Mouse (Mus musculus) cerebellum, postnatal 25 days (tissue): ENCODE measurements around the gene Pdxp.

Source experiments
- DNase-seq, 2 experiments: peaks; one replicate each; pipeline ENCODE4 v3.0.0; 2021; ENCODE audit warnings: mixed read lengths in 2 of 2

Gene Pdxp

DNA sequence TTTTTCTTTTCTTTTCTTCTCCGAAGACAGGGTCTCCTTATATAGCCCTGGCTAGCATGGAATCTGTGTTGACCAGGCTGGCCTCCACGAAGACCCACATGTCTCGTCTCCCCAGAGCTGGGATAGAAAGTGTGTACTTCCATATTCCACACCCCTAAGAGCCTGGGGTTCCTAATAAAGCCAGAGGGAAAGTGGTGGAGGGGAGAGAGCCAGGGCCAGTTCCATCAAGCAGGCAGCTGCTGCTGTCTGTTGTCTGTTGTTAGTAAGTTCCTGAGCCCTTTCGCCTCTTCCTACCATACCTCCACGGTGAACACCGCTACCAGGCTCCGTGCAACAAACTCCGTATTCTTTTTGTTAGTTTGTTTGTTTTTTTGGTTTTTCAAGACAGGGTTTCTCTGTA lies 14.8 kb downstream of the Pdxp start:
- DNase-seq = no peak

- no peak for DNase-seq
Measured at GRCm38 (mm10) chr15:78930192-78930706, 16.5 kb downstream of the Pdxp start.

- no peak for DNase-seq
Measured at GRCm38 (mm10) chr15:78930801-78931426, 17.2 kb downstream of the Pdxp start.

GRCm38 (mm10) chr15:78931577-78931976 lies 17.9 kb downstream of the Pdxp start:
- peak; percentile 42 to 58 for DNase-seq

DNA sequence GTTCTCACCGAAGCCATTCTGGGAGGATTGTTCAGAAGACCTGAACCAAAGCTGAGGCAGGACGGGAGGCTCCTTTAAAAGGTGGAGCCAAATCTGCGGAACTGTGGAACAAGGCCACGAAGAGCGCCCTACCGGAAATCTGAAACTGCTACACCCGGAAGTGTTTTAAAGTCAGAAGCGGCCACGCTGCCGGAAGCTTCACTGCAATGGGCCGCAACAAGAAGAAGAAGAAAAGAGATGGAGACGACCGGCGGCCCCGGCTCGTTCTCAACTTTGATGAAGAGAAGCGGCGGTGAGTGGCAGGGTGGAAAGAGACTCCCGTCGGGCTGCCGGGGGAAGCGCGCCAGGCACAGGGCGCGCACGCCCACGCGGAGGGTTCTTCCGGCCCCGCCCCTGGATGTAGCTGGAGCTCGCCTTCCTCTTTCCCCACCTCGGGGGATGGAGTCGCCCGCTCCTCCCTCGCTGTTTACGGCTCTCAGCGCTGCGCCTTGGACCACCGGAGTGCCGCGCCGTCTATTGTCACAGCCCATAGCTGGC lies 21.1 kb downstream of the Pdxp start, which contains the start of gene Nol12:
Gene Nol12 (plus strand): TSS at position 150 of the 537 bp plus-strand sequence.
- peak; percentile 88 for DNase-seq

GRCm38 (mm10) chr15:78936403-78936802 lies 22.7 kb downstream of the Pdxp start:
- DNase-seq = no peak

DNA sequence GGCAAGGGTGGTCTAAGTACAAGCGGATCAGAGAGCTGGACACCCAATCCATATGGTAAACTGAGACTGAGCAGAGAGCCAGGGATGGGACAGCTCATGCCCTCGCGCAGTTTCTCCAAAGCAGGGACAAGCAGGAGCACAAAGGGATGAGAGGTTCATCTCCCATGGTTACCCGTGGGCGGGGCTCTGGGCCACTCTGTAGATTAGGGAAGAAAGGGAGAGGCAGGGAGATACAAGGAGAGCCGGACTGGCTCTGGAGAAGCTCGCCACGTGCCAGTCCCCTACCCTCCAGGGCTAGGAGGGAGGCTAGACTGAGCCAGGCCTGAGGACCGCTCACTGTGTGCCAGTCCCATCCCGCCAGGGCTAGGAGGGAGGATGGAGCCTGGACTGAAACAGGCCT lies 23.6 kb downstream of the Pdxp start:
- no peak for DNase-seq

GRCm38 (mm10) chr15:78937963-78938362 lies 24.2 kb downstream of the Pdxp start:
- no peak for DNase-seq

DNA sequence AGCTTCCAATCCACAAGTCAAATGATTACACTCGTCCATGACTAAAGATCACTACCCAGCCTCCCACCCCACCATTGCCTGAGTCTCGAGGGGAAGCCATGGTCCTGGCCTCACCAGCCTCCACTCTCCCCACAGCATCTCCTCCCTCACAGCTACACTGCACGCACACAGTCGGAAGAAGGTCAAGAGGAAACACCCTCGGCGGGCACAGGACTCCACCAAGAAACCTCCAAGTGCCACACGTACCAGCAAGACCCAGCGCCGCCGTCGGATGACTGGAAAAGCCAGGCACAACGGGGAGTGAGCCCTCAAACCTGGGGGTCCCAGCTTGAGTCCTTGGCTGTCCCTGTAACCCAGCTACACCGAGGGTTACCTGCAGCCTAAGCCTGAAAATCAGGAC lies 26.6 kb downstream of the Pdxp start:
- DNase-seq = no peak

GRCm38 (mm10) chr15:78942663-78943062 lies 28.9 kb downstream of the Pdxp start:
- peak; percentile 91 to 92 for DNase-seq

DNA sequence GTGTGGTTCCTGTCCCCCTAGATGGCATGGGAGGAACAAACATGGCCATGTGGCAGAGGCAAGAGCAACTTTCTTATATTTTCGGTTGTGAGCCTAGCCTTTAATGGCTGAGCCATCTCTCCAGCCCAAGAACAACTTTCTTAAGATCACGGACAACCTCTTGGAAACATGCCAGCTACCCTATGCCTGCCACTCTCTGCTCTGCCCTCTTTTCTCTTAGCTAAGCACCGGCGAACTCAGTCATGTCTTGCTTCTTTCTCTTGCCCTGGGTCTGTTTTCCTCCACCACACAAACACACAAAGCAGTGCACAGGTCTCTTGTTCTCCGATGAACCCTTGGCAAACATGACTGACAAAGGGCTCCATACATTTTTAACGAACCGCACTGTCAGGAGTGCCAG lies 32.5 kb downstream of the Pdxp start:
- DNase-seq = no peak

GRCm38 (mm10) chr15:78947657-78948056 lies 33.9 kb downstream of the Pdxp start, which contains the start of gene Triobp:
Gene Triobp (plus strand): TSS chr15:78947724.
- peak; percentile 89 to 95 for DNase-seq

- DNase-seq = no peak
Measured at GRCm38 (mm10) chr15:78948152-78948725, 34.5 kb downstream of the Pdxp start.

- peak; percentile 40 to 61 for DNase-seq
Measured at GRCm38 (mm10) chr15:78948883-78949282, 35.2 kb downstream of the Pdxp start.

GRCm38 (mm10) chr15:78955663-78956062 lies 41.9 kb downstream of the Pdxp start:
- no peak for DNase-seq

- DNase-seq = peak in 1 of 2 experiments; percentile 43
Measured at GRCm38 (mm10) chr15:78956351-78956750, 42.6 kb downstream of the Pdxp start.

DNA sequence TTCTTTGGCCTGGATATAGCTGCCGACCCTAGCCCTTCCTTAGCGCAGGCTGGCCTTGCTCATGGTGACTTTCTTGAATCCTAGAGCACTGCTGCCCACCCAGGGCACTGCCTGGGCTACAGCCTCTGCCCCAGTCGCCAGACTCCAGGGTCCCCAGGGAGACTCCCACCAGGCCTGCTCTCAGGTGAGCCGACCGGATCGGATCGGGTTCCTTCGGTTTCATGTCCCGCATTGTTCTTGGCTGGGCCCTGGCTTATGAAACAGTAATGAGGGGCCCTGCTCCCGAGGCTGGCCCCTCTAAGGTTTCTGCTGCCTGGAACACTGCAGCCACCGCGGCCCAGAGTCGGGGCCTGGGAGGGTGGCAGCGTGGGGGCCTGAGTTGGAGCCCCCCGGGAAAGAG lies 43.3 kb downstream of the Pdxp start:
- DNase-seq = no peak

GRCm38 (mm10) chr15:78959537-78959936 lies 45.8 kb downstream of the Pdxp start:
- DNase-seq = no peak

DNA sequence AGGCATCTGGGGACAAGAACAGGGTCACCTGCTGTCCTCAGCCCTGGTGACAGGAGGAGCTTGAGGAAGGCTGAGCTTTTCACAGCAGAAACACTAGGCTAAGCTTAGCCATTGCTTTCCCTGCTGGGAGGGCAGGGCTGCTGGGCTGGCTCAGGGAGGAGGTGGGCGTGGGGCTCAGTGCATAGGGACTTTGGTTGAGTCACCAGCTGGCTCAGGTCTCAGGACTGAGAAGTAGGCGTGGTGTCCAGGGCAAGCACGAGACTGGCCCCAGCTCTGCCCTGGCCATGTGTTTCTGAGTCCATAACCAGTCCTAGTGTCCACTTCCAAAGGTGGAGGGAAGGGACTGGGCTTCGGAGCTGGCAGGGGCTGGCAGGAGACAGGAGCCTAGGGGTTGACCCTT lies 46.4 kb downstream of the Pdxp start:
- no peak for DNase-seq

DNA sequence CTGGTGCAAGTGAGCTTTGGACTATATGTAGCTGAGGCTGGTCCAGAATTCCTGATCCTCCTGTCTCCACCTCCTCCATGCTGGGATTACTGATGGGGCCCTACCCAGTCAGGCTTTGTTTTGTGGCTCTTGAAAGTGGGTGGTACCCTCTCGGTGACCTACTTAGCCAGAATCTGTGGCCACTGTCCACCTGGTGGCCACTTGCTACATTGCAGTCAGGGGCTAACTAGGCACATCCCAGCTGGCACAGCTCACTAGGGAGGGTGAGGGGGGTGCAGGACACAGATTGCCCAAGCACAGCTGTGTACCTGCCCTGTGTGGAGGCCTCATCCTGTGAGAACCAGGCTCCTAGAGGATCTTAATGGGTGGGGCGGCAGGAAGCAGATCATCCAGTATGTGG lies 49.2 kb downstream of the Pdxp start:
- DNase-seq = peak; percentile 86 to 91
